Mouse (Mus musculus) intestine, embryonic 15.5 days (tissue): Measurements from ENCODE around the gene Dusp12. TPM values are rescaled to one million over a fixed set of nuclear protein-coding genes. Genes with fewer than 3 reads are reported as not detected.

ENCODE experiments used
- ATAC-seq: fragments of 200-750 bp; cut with Nextera tagmentation; 2 replicates; pipeline ENCODE4 v1.8.0; 2017; ENCODE audit warnings: moderate TSS enrichment, moderate library complexity
- H3K27ac ChIP-seq: fragments of 300-500 bp; sonication (generic); 2 replicates; pipeline ENCODE4 v1.5.1; 2015; ENCODE audit warnings: mild to moderate bottlenecking, inconsistent platforms
- H3K27me3 ChIP-seq: fragments of 300-500 bp; sonication (generic); replicated peaks from 2 replicates; pipeline ENCODE4 v1.6.1; 2015; ENCODE audit warnings: inconsistent platforms
- H3K36me3 ChIP-seq: fragments of 300-500 bp; sonication (generic); 2 replicates; pipeline ENCODE4 v1.6.1; 2015; ENCODE audit warnings: inconsistent platforms
- H3K4me1 ChIP-seq: fragments of 300-500 bp; sonication (generic); replicated peaks from 2 replicates; pipeline ENCODE4 v1.6.1; 2015; ENCODE audit warnings: inconsistent platforms
- H3K4me2 ChIP-seq: fragments of 300-500 bp; sonication (generic); replicated peaks from 2 replicates; pipeline ENCODE4 v1.6.1; 2015; ENCODE audit warnings: mild to moderate bottlenecking, inconsistent platforms
- H3K4me3 ChIP-seq: fragments of 300-500 bp; sonication (generic); replicated peaks from 2 replicates; pipeline ENCODE4 v1.5.1; 2015; ENCODE audit warnings: inconsistent platforms
- H3K9ac ChIP-seq: fragments of 300-500 bp; sonication (generic); 2 replicates; pipeline ENCODE4 v1.6.1; 2015; ENCODE audit warnings: inconsistent platforms
- H3K9me3 ChIP-seq: fragments of 300-500 bp; sonication (generic); 2 replicates; pipeline ENCODE4 v1.6.1; 2016; ENCODE audit warnings: inconsistent platforms
- WGBS: fragments of 180-500 bp; shearing (Covaris S2); methylation state at CpG from one replicate; pipeline ENCODE4 v1.1.7; 2015; 5-methylcytosine and 5-hydroxymethylcytosine counted together
- polyA plus RNA-seq: library from polyadenylated mRNA; unstranded; fragments of >200 nt; fragmentation: Nextera tagmentation; extraction: Ambion mirVana; gene quantifications from 2 replicates; pipeline ENCODE4 v1.2.1, GENCODE M21; 2015

Gene Dusp12
- polyA plus RNA-seq, 1 experiment from 2014 or later = 62.9 TPM

DNA sequence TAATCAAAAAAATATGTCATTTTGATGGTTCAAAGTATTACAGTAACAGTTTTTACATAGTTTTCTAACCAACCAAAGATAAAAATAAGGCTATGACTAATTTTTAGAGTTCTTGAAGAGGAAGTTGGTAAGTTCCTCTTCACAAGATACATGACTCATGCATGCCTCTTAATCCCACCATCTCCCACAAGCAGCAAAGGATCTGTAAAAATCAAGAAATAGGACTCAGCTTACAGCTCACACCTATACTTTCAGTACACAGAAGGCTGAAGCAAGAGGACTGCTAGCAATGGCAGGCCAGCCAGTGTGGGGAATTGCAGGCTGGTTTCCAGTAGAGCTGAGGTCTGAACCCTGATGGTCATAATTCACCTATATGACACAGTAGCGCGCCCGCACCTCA lies 31.7 kb downstream of the Dusp12 start:
- ATAC-seq = no peak
- Histone ChIP-seq H3K27ac (no peak overlapping the region), H3K9ac (no peak overlapping the region), H3K4me3 (no peak overlapping the region), H3K4me2 (no peak overlapping the region), H3K4me1 (no peaks in the 10 kb centered on the region), H3K36me3 (0 out of 2 replicates have a peak, but pooled peaks cover 4% of the 10 kb centered on the region), H3K27me3 (no peaks in the 10 kb centered on the region), H3K9me3 (no peaks in the 10 kb centered on the region)
- 89% methylated on average over 3 of the region's 3 CpGs for WGBS

DNA sequence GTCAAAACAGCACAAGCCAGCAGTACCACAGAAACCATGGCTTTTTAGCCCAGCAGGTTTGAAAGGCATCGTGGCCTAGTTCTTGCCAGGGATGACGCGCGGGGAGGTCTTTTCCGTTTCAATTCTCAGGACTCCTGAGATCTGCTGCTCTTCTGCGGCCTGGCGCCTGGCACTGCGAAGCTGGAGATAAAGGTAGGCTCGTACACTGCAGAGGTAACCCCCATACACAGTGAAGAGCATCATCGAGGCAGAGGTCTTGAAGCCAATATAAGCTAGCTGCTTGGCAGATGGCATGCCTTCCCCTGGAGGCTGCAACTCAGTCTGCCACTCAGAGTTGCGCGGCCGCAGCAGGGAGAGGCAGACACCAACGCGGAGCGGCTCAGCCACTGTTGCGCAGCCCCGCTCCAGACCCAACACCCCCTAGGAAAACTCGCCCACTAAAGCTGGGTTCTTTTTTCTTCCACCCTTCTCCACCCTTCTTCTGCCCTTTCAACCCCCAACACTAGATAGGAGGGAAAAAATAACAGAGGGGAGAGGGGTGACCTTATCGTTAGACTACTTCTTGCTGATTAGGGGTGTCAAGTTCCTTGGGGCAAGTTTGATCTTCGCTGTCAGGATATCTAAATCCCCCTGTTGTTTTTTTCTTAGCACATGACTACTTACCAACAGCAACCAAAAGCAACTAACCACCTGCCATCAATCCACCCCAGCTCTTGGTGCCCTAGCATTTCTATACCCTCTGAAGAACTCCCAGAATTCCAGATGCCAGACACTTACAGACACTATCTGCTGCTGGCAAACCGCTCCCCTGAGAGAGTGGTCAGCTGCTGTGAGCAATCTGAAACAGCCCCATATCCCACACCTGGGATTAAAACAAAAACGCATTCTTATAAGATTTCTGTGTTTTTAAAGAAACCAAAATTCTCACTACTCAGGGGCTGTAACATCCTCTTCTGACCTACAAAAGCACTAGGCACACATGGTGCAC lies 34.4 kb downstream of the Dusp12 start:
- H3K27ac ChIP-seq = no peak overlapping the region
- no peak for ATAC-seq
- no peaks in the 10 kb centered on the region for H3K4me1 ChIP-seq
- H3K9ac ChIP-seq = no peak overlapping the region
- no peaks in the 10 kb centered on the region for H3K9me3 ChIP-seq
- no peak overlapping the region for H3K4me3 ChIP-seq
- 0 out of 2 replicates have a peak, but pooled peaks cover 4% of the 10 kb centered on the region for H3K36me3 ChIP-seq
- 87% methylated on average over 23 of the region's 23 CpGs for WGBS
- no peaks in the 10 kb centered on the region for H3K27me3 ChIP-seq
- no peak overlapping the region for H3K4me2 ChIP-seq

DNA sequence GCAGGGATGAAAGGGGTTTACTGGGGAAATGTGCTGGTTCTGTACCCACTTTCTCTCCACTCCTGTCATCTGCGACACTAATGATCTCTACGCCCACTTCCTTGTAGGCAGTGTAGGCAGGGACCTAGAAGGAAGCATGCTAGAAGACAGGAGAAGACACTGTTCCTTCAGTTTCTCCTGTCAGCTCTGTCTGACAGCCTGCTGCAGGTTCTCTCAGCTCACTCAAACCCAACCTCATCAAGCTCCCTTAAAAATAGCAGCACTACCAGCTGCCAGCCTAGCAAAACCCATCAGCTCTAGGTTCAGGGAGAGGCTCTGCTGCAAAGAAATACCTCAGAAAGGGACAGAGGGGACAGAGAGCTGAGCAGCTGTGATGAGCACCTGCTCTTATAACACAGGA lies 35.3 kb downstream of the Dusp12 start:
- no peak for ATAC-seq
- WGBS = 87% methylated on average over 2 of the region's 2 CpGs
- no peak overlapping the region for H3K27ac ChIP-seq
- H3K9ac ChIP-seq = no peak overlapping the region
- no peak overlapping the region for H3K4me3 ChIP-seq
- no peaks in the 10 kb centered on the region for H3K9me3 ChIP-seq
- 0 out of 2 replicates have a peak, but pooled peaks cover 4% of the 10 kb centered on the region for H3K36me3 ChIP-seq
- H3K27me3 ChIP-seq = no peaks in the 10 kb centered on the region
- no peaks in the 10 kb centered on the region for H3K4me1 ChIP-seq
- no peak overlapping the region for H3K4me2 ChIP-seq

DNA sequence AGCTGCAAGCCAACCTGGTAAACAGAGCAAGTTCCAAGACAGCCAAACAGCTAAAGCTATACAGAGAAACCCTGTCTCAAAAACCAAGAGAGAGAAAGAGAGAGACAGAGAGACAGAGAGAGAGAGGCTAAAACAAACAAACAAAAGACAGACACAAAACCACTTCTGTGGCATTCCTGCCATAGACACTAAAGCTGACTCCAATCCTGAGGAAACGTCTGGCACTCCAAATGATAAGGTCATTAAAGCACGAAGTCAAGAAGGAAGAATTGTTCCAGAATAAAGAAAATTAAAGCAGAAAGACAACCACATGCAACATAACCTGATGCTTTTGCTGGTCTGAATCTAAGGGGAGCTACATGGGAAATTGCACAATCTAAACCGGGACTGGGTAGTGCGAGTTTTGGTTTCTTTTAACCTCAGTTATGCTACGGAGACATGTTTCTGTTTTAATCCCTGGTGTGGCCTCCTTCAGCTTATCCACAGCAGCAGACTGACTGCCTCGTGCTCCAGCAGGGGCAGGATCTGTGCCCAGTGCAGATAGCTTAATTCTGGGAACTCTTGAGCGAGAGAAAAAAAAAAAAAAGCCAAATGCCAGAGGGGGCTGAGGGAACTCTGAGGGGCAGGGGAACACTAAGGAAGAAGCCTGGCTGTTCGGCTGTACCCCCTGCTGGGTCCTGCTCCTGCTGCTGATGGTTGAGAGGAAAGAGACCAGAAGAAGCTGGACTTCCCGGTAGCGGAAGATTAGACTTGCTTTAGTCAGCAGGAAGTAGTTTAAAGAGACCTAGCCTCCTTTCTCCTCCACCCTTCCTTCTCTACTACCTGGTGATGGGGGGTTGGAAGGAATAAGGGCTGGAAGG lies 39.7 kb downstream of the Dusp12 start:
- 0 out of 2 replicates have a peak, but pooled peaks cover 2% of the 10 kb centered on the region for H3K36me3 ChIP-seq
- no peaks in the 10 kb centered on the region for H3K4me1 ChIP-seq
- ATAC-seq = no peak
- no peak overlapping the region for H3K4me2 ChIP-seq
- WGBS = 56% methylated on average over 10 of the region's 10 CpGs
- H3K9ac ChIP-seq = no peak overlapping the region
- no peak overlapping the region for H3K4me3 ChIP-seq
- no peaks in the 10 kb centered on the region for H3K9me3 ChIP-seq
- no peaks in the 10 kb centered on the region for H3K27me3 ChIP-seq
- H3K27ac ChIP-seq = no peak overlapping the region

DNA sequence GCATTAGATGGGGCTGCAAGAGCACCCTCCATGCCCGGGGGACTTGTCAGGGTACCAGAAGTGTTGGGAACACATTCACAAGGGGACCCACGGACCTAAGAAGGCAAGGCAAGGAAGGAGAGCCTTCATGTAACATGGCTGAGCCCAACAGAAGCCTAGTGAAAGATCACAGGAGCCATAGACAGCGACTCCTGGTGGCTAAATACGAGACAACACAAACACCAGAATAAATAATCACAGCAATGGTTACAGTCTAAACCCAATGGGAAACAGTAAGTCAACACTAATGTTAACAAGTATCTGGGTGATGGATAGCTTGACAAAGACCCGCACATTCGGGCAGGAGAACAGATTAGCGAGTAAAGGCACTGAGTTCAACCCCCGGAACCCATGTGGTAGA lies 41.0 kb downstream of the Dusp12 start:
- H3K9ac ChIP-seq = no peak overlapping the region
- H3K4me3 ChIP-seq = no peak overlapping the region
- H3K9me3 ChIP-seq = no peaks in the 10 kb centered on the region
- no peaks in the 10 kb centered on the region for H3K27me3 ChIP-seq
- H3K36me3 ChIP-seq = no peaks in the 10 kb centered on the region
- ATAC-seq = no peak
- no peaks in the 10 kb centered on the region for H3K4me1 ChIP-seq
- no peak overlapping the region for H3K4me2 ChIP-seq
- no peak overlapping the region for H3K27ac ChIP-seq
- WGBS = 65% methylated on average over 8 of the region's 8 CpGs

DNA sequence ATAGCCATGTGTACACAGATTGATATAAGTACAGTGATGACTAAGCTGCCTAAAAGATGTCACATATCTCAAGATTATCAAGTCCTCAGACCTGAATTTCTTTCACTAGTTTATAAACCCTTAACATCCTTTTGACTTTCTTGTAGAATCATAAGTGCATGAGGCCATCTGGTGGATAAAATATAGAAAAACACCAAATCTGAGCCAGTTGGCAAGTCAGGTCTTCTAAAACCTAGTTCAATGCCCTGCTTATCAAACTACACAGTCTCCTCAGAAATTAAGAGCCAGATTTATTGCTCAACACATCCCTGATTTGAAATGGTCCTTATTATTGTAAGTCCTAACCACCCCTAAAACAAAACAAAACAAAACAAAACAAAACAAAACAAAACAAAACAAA lies 45.7 kb downstream of the Dusp12 start:
- H3K27me3 ChIP-seq = no peaks in the 10 kb centered on the region
- H3K4me3 ChIP-seq = no peak overlapping the region
- no peak overlapping the region for H3K9ac ChIP-seq
- H3K4me1 ChIP-seq = no peaks in the 10 kb centered on the region
- H3K4me2 ChIP-seq = no peak overlapping the region
- no peaks in the 10 kb centered on the region for H3K9me3 ChIP-seq
- no peak overlapping the region for H3K27ac ChIP-seq
- no peak for ATAC-seq
- H3K36me3 ChIP-seq = no peaks in the 10 kb centered on the region

DNA sequence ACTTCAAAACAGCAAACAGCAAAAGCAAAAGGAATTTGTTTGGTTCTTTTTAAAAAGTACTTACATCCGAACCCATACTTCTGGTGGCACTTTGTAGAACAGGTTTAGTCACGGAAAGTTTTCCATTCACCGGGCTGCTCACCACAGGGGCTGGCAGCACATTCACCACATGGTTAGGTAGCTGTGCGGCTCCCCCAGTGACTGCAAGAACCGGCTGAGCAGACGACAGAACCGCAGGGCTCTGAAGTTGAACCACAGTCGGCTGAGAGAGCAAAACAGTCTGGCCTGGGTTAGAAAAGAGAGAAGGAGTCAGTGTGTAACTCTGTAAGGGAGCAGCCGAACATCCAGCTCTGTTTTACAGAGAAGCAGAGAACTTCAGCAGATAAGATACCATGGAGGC lies 50.6 kb downstream of the Dusp12 start:
- 89% methylated on average over 9 of the region's 9 CpGs for WGBS
- Histone ChIP-seq H3K27me3 (no peaks in the 10 kb centered on the region), H3K4me1 (no peaks in the 10 kb centered on the region), H3K27ac (no peak overlapping the region), H3K4me2 (no peak overlapping the region), H3K9ac (no peak overlapping the region), H3K4me3 (no peak overlapping the region), H3K36me3 (no peaks in the 10 kb centered on the region), H3K9me3 (no peaks in the 10 kb centered on the region)
- no peak for ATAC-seq

DNA sequence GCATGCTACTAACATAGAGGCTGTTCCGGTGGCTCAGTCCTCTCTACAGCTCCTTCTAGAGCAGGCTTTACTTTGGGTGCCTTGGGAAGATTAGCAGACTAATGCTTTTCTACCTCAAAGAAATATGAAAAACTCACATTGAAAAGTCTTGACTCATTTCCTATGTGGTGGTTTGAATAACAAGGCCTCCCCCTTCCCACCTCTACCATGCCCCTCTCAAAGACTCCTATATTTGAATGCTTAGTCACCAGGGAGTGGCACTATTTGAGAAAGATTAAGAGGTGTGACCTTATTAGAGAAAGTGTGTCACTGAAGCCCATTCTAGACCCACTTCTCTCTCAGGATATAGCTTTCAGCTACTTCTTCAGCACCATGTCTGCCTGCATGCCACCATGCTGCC lies 55.6 kb downstream of the Dusp12 start:
- 100% methylated on average over 1 of the region's 1 CpGs for WGBS
- ATAC-seq = no peak
- no peaks in the 10 kb centered on the region for H3K4me1 ChIP-seq
- H3K36me3 ChIP-seq = no peaks in the 10 kb centered on the region
- no peak overlapping the region for H3K4me2 ChIP-seq
- H3K4me3 ChIP-seq = no peak overlapping the region
- H3K27ac ChIP-seq = no peak overlapping the region
- no peaks in the 10 kb centered on the region for H3K27me3 ChIP-seq
- H3K9ac ChIP-seq = no peak overlapping the region
- H3K9me3 ChIP-seq = no peaks in the 10 kb centered on the region

DNA sequence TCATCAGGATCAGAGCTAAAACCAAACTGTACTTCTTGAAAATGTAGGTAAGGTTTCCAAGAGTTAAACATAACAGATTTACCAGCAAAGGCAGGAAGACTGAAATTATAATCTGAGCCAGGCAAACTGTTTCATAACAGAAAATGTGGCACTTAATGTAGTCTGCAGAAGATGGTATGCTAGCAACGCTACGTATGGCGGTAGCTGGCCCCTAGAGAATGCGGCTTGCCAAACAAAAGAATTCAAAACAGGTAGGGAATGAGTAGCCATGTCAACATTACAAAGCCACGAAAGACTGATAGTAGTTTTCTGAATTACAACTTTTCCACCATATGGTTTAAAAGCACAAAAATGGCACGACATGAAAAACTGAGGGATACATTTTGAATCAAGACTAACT lies 56.0 kb downstream of the Dusp12 start:
- WGBS = 91% methylated on average over 6 of the region's 6 CpGs
- Histone ChIP-seq H3K36me3 (no peaks in the 10 kb centered on the region), H3K27me3 (no peaks in the 10 kb centered on the region), H3K27ac (no peak overlapping the region), H3K4me1 (no peaks in the 10 kb centered on the region), H3K9ac (no peak overlapping the region), H3K9me3 (no peaks in the 10 kb centered on the region), H3K4me2 (no peak overlapping the region), H3K4me3 (no peak overlapping the region)
- no peak for ATAC-seq

Other genes starting within 250 kb of the Dusp12 start
- 19.8 and 20.4 TPM in 2 replicates for gene Olfml2b, start 241.0 kb downstream of the Dusp12 start, polyA plus RNA-seq
- gene Atf6, start 17.8 kb downstream of the Dusp12 start, polyA plus RNA-seq = 8.8 TPM in 2 replicates
- 2.2 and 2.4 TPM in 2 replicates for gene Gm26620, start 475 bp downstream of the Dusp12 start, polyA plus RNA-seq
- 0.11 and 0.16 TPM in 2 replicates for gene Fcrlb, start 27.4 kb upstream of the Dusp12 start, polyA plus RNA-seq
- not detected in 2 replicates for gene Fcrla, start 42.0 kb upstream of the Dusp12 start, polyA plus RNA-seq
- gene Fcgr2b, start 91.0 kb upstream of the Dusp12 start, polyA plus RNA-seq = 1.7 and 2.1 TPM in 2 replicates
- 1.7 and 1.8 TPM in 2 replicates for gene Fcgr4, start 133.4 kb upstream of the Dusp12 start, polyA plus RNA-seq
- gene Fcgr3, start 179.4 kb upstream of the Dusp12 start, polyA plus RNA-seq = 14.0 and 14.7 TPM in 2 replicates
- 1.7 and 1.8 TPM in 2 replicates for gene Cfap126, start 228.4 kb upstream of the Dusp12 start, polyA plus RNA-seq